Mouse (Mus musculus) heart, postnatal 25 days (tissue): ENCODE data around the gene Kcnq2. TPM values are rescaled to one million over a fixed set of nuclear protein-coding genes. Genes with fewer than 3 reads are reported as not detected.

Source experiments
- DNase-seq: peaks from one replicate; pipeline ENCODE4 v3.0.0; 2022; ENCODE audit warnings: low spot score
- intact Hi-C: fragments of 180-260 bp; cut with DNase I; formaldehyde crosslinking; loops from one replicate; pipeline ENCODE4 v1.15.1; 2025
- total RNA-seq, 2 experiments: library from RNA; stranded (reverse); gene quantifications; 2 replicates each; pipeline ENCODE4 v1.2.3; 2021

The Kcnq2 gene
- total RNA-seq, 2 experiments from 2014 or later, result 0.22 TPM; not detected in 1

DNA sequence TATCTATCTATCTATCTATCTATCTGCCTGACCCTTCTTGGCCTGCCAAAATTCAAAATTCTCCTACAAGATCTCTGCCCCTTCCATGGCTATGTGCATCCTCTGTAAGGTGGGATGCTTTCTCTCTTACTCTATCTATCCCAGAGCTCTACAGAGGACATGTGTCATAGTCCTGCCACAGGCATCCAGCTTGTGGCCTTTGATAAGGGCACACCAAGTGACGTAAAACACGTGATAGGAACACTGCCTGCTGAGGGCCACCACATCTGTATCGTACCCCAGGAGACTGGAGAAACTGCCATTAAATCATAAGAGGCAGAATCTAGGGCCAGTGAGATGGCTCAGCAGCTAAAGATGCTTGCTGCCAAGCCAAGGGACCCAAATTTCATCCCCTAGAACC lies 19.7 kb downstream of the Kcnq2 start:
- intact Hi-C loops, result no loop called here

DNA sequence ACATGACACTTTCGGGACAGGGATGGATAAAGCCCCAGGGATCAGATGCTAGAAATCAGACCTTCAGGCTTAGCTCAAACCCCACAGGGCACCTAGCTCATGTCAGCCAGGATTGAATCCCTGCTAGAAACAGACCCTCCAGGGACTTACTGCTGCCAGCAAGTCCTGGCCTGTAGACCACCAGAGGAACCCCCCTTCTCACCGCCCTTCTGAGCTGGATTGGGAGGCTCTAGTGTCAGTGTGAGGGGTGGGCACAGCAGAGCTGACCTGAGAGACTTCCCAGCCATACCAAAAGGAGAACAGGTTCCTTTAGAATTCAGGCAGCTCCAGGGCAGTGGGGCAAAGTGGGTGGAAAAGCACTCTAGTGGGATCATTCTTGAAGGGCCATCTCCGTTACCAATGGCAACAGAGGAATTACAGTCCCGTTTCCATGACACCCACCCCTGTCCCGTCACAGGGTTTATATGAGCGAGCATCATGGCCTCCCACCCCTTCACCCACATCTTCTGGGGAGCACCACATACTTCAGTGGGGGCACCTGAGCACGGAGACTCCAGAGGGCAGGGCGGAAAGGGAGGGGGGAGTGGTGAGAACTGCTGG lies 21.2 kb downstream of the Kcnq2 start:
- intact Hi-C loops, result loop anchor here (5.0 kb wide), 1 partner anchor 218 kb away; no protein-coding TSS in a partner anchor
- DNase-seq, result no peak

More for the DNA sequence above, 19.7 kb downstream of the Kcnq2 start:
- DNase-seq, result no peak

DNA sequence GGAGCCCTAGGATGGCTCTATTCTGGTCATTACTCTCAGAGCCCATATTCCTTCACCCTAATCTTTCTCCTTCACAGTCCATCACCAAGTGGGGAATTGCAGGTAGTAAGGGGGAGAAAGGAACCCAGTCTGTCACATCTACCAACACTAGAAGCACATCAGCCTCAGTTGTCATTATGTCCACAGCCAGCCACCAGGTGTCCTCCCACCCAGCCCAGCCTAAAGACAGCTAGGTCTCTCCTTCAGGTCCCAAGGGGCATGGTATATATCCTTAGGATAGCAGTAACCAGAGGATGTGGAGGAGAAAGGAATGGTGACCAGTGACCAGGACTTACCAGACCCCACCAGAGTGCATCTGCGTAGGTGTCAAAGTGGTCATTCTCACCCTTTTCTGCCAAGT lies 23.4 kb downstream of the Kcnq2 start:
- DNase-seq, result no peak
- intact Hi-C loops, result loop anchor here (5.0 kb wide), 1 partner anchor 221 kb away; no protein-coding TSS in a partner anchor

DNA sequence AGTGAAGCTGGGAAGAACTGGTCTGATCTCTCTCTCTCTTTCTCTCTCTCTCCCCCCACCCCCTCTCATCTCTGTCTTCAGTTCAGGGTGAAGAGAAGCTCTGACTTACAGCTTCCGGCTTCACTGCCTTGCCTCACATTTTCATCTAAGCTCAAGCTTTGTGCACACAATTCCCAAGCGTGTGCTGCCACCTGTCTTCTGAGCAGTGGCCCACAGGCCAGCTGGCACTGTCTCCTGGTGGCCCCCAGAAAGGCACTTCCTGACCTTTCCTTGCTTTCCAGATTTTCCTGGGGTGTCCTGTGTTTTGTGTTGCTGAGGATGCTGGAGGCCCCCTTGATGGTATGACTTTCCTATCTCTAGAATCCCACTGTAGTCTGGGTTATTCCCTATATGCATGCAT lies 31.0 kb downstream of the Kcnq2 start:
- intact Hi-C loops, result no loop called here
- DNase-seq, result no peak

DNA sequence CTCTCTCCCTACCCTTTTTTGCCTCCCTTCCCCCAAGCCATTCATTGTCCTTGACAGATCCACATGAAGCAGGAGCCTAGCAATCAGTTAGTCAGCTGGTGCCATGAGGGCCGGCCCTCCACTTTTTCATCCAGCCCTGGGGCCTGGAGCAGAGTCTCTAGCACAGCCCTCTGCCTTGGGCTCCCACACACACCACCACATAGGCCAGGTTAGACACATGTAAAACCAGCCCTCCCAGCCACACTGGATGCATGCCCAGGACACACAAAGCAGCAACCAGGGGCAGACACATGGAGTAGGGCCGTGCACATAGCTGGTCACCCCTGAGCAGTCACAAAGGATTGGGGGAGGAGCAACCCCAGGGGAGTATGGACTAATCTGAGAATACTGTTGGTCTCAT lies 32.9 kb downstream of the Kcnq2 start:
- DNase-seq, result no peak
- intact Hi-C loops, result no loop called here

DNA sequence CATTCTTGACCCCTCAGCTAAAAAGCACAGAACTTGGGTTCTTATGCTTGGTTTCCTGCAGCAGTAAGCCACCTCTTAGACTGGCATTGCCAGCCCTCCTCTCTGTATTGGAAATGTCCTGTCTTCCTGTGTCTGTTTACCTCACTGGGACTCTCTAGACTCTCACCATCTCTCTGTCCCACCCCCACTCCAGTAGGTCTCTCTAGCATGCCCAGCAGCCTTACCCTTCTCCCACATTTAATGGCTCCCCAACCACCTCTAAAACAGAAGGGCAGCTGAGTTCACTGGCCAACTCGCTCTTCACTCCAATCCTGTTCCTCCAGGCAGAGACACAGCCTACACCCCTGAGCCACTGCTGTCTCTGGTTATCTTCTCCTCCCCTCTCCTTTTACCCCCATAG lies 33.5 kb downstream of the Kcnq2 start:
- DNase-seq, result no peak

DNA sequence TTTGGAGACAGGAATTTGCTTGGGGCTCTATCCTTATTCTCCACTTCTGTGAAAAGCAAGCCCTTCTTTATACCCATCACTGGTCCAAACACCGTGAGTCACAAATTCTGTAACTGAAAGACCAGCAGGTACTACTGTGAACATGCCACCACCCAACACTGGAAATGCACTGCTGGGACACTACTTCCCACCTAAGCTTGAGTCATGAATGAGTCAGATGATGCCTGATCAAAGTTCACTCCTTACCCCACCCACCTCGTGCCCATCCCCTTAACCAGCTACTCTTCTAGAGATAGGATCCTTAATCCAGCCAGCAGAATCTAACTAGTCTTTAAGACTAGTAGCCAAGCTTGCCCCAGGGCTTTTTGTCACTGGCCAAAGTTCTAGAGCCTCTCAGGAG lies 35.0 kb downstream of the Kcnq2 start:
- intact Hi-C loops, result no loop called here
- DNase-seq, result no peak

More for the DNA sequence above, 33.5 kb downstream of the Kcnq2 start:
- intact Hi-C loops, result no loop called here

DNA sequence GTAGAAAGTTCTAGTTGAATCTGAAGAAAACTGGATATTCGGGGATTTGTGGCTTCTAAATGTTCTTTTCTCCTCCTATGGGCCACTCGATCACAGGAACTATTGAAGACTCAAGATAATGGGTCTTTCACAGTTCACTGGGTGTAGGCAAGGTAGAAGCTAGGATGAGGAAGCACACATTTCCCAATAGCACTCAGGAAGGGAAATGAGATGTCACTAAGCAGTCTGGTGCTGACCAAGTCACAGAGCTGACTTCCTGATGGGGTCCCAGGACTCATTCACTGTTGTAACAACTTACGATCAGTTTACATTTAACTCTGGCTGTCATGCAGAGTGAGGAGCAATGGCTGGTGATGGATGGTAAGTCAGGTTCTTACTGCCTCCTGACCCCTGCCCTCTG lies 45.0 kb downstream of the Kcnq2 start:
- intact Hi-C loops, result no loop called here
- no peak for DNase-seq

DNA sequence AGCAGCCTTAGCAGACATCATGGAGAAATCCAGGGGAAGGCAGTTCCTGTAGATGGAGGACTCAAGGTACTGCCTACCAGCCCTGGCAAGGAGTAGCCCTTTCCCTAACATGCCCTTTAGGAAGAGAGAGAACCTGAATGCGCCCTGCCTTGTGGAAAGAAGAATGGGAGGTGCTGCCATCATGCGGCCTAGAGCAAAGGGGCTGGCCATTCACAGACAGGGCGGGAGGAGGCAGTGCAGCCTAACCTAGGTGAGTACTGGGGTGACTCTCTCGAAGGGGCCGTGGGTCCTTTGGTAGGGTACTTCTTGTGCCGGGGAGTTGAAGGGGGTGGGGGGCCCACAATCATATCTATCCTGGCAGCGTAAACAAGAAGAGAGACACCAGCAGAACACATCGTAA lies 50.1 kb downstream of the Kcnq2 start:
- no peak for DNase-seq
- intact Hi-C loops, result no loop called here

DNA sequence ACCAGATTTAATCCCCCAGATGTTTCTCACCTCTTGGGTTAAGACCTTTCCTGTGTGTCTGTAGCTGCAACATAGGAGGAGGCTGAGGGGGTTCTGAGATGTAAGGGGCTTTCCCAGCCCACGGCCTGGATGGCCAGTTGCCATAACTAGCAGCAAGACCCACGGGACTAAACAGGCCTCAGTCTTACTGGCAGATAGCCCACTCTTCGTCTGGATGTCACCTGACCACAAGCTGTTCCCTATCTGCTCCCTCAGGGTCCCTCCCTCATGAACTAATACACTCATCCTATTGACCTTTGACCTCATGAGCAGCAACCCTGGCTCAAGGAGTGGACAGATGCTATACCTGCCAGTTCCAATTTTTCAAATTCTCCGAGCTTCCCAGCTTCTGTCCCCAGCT lies 51.2 kb downstream of the Kcnq2 start:
- intact Hi-C loops, result no loop called here
- no peak for DNase-seq

DNA sequence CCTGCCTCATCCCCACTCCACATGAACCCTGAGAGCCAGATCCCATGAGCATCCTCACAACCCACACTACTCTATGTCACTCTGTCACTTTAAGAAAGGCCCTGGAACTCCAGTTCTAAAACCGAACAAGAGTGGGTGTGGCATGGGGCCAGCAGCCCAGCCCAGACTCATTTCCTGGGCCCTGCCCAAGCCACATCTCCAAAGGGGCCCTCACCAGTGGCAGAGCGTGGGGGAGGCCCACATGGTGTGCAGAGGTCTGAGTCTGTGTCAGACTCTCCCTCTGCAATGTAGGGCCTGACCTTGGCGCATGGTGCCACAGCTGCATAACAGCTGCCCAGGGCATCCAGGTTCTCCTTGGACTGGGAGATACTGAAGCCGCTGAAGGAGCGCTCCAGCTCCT lies 54.2 kb downstream of the Kcnq2 start:
- intact Hi-C loops, result no loop called here
- DNase-seq, result no peak

DNA sequence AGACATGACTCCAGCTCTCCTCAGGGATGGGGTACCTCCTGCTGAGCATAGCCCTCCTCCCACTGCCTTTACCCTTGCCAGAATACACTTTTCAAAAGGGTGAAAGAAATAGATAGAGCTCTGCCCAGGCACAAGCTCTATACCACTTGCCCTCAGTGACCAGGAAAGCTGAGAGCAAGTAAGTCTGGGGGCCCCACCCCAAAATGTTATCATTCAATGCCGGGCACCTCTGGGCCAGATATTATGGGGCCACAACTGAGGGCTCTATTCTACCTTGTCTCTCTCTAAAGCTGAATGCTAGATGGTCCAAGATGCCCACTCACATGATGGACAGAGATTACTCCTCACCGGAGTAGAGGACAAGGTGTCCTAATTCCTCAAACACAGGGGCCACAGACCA lies 55.6 kb downstream of the Kcnq2 start:
- DNase-seq, result no peak
- intact Hi-C loops, result no loop called here

DNA sequence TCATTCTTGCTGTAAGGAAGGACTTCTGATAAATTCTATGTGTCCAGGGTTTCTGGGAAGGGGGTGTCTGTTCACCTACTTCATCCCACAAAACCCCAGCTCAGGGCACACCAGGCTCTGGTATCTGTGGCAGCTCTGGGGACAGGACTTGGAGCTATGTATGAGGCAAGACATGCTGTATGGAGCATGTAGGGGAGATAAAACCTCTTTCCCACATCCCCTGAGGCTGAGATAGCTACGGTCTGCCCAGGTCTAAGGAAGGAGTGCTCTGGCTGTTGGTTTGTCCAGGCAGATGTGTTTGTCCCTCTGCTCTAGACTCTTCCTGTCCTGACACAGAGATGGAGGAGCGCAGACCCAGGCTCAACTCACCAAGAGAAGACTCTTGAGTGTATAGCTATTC lies 56.2 kb downstream of the Kcnq2 start:
- intact Hi-C loops, result no loop called here
- no peak for DNase-seq

DNA sequence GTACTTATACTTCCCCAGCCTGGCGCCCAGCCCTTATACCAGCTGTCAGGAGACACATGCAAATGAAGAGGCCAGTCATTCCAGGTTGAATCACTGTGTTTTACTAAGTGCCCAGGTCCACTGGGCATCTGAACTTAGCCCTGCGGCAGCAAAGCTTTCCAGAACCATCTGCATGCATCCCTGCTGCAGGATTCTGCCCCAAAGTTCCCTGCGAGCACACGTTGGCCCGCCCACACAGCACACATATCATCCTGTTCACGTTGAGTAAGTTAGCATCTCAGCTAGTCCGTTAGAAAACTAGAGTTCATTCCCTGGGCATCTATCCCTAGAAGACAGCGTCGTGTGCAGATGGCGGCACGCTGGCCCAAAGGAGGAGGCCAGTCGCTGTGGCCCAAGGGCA lies 59.6 kb downstream of the Kcnq2 start:
- intact Hi-C loops, result no loop called here
- DNase-seq, result no peak

DNA sequence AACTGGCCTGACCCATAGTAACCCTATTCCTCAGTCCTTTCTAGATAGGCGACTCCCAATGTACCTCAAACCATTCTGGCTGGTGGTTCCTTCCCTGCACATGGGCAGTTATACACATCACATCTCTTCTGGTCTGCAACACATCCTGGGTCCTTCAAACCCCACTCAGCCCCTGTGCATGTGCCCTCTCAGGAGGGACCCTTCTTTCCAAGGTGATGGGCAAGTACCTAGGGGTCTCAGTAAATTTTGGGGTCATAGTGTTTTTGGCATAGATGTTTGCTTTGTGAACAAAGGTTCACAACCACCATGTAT lies 62.7 kb downstream of the Kcnq2 start:
- DNase-seq, result no peak
- intact Hi-C loops, result loop anchor here (1.0 to 5.0 kb wide), 2 partner anchors 76 to 640 kb away; no protein-coding TSS in a partner anchor

DNA sequence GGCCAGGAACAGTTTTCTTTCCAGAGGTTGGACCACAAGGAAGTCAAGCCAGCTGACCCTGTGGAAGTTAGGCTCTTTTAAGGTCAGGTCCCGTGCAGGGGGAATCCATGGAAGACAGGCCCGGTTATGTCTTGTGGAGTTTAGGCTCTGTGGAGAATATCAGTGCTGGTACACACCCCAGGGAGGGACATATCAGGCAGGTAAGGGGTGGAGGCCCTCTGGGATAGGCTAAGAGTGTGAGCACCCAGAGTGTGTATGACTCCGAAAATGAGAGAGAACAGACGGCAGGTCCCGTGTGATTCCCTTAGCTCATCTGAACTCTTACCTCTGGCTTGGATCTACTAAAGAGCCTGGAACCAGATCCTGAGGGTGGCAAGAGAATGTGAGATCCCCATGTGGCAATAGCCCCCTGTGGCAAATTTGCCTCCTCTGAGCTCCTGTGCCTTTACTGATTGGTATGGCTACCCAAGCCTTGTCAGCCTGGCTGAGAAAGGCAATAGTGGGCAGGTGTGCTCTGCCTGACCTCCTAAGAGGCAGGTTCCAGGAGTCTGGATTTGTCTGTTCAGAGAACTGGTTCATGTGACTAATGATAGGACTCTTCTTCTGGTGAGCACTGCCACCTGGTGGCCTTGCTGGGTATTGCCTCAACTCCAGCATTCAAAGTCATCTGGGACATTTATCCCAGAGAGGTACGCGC lies 63.2 kb downstream of the Kcnq2 start:
- intact Hi-C loops, result loop anchor here (1.0 to 5.0 kb wide), 2 partner anchors 76 to 640 kb away; no protein-coding TSS in a partner anchor
- no peak for DNase-seq

DNA sequence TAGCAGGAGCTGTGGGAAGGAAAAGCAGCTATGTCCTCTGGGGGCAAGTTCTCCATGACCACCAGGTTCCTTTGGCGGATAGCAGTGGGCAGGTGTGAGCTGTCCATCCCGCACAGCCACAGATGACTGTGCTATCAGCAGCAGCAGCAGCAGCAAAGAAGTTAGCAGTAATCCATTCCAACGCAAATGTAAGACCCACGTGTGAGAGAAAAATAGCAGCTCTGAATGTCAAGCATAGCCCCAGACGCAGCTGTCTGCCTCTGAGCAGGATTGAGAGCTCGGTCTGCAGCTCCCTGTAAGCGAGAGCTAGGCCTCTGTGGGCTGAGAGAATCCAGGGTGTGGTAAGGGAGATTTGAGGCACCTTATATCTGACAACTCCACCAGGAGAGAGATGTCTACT lies 65.0 kb downstream of the Kcnq2 start:
- no peak for DNase-seq
- intact Hi-C loops, result loop anchor here (5.0 kb wide), 1 partner anchor 642 kb away; no protein-coding TSS in a partner anchor

DNA sequence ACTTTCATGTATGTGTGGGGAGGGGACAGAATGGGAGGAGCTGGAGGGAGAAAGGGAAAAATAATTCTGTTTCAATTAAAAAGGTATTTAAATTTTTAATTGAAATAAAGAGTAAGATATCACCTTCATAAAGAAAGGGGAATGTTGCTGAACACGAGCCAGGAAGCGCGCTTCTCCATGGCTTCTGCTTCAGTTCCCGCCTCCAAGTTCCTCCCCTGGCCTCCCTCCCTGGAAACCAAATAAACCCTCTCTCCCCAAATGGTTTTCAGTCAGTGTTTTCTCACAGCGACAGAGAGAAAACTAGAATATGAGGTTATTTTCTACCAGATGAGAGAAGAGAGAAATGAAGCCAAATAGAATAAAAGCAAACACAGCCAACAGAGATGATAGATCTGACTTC lies 66.6 kb downstream of the Kcnq2 start:
- no peak for DNase-seq
- intact Hi-C loops, result loop anchor here (10.0 kb wide), 1 partner anchor 274 kb away; no protein-coding TSS in a partner anchor

DNA sequence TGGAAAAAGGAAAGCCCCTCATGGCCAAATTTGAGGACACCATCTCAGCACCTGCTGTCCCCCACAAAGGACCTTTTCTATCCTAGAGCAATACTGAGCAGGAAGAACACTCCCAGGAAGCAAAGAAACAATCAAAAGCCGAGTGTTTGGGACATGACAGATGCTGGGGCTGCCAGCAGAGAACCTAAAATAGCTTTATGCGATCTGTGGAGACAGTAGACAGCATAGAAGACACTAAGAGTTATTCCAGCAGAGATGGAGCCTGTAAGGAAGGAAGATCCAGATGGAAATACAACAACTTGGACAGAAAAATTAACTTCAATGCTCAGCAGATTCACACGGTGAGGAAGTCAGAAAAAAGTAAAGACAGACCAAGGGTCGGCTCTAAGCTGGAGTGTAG lies 69.3 kb downstream of the Kcnq2 start:
- intact Hi-C loops, result loop anchor here (10.0 kb wide), 1 partner anchor 271 kb away; no protein-coding TSS in a partner anchor
- DNase-seq, result no peak

DNA sequence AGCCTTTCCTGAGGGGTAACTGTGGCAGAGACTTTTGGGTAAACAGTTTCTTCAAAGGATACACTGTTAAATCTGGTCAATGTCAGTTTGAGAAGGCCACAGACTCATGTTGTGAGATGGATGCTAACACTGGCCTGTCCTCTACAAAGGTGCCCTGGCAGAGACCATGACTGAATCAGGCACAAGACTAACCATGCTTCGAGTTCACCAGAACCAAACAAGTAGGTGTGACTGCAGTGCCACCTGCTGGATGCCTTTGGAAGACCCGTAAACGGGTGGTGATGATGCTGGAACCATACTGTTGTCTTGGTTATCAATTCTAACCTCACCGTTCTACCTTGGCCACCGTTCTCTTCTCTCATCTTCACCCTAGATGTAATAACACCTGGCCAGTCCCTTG lies 75.0 kb downstream of the Kcnq2 start:
- DNase-seq, result no peak

DNA sequence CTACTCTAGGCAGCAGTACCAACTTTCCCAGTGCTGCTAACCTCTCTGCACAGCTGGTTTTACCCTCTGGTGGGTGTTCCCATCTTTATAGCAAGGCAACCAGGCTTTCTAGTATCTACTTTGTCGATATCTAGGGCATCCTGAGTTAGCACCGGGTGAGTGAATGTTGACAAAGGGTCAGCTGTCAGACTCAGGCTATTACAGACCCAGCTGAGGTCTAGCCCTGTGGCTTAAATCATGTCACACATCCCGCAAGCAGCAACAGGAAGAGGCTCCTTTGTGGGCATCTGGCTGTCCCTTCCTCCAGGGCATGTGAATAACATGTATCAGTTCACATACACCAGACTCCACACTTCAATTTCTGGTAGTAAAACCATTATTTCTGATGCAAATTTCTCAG lies 76.9 kb downstream of the Kcnq2 start:
- DNase-seq, result no peak
- intact Hi-C loops, result no loop called here

More for the DNA sequence above, 75.0 kb downstream of the Kcnq2 start:
- intact Hi-C loops, result loop anchor here (1.0 to 10.0 kb wide), 3 partner anchors 64 to 265 kb away; no protein-coding TSS in a partner anchor

DNA sequence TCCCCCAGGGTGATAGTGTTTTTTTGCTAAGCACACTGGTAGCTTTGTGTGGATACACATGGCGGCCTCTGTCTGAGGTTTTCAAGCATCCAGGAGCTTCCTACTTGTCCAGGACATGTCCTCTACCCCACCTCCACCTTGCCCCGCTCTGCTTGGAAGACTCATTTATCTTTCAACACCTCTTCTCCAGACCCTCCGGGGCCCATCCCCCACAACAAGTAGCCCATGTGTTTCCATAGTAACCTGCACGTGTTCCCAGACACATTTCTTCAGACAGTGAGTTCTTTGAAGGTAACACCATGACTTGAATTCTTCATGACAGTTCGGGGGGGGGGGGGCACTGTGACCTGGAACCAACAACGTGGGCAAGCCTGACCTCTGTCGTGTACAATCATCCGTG lies 77.8 kb downstream of the Kcnq2 start:
- DNase-seq, result no peak
- intact Hi-C loops, result no loop called here
